Mouse (Mus musculus) spleen, adult 2 months (tissue): ENCODE measurements around the gene Arhgap8. TPM values are rescaled to one million over a fixed set of nuclear protein-coding genes. Genes with fewer than 3 reads are reported as not detected.
A peak's percentile ranks its signal among the peaks of the same experiment; 100 is the strongest.
"Not testable (repeated sequence)": the region's sequence is repeated elsewhere in the genome, so short reads cannot be mapped to it uniquely, and the experiment has no call there.

Experiments used
- DNase-seq, 2 experiments: peaks; one replicate each; pipeline versions ENCODE4 v3.0.0 to v3.0.0-alpha.2; 2012 to 2021; ENCODE audit warnings: low spot score in 2 of 2, low read depth in 1 of 2
- H3K27ac ChIP-seq: fragments of 200-500 bp; 2 replicates; pipeline ENCODE4 v1.5.1; 2012; ENCODE audit warnings: low read length, inconsistent platforms; ENCODE audit not compliant: insufficient read depth
- H3K27me3 ChIP-seq: fragments of 200-500 bp; 2 replicates; pipeline ENCODE4 v1.6.1; 2012; ENCODE audit warnings: mild to moderate bottlenecking, moderate library complexity, low read length, inconsistent platforms; ENCODE audit not compliant: control insufficient read depth, insufficient read depth
- H3K36me3 ChIP-seq: fragments of 200-500 bp; 2 replicates; pipeline ENCODE4 v1.6.1; 2012; ENCODE audit warnings: mild to moderate bottlenecking, low read length, inconsistent platforms; ENCODE audit not compliant: control insufficient read depth, insufficient read depth
- H3K4me1 ChIP-seq: fragments of 200-500 bp; 2 replicates; pipeline ENCODE4 v1.6.1; 2011; ENCODE audit warnings: inconsistent platforms; ENCODE audit not compliant: control insufficient read depth, insufficient read depth, insufficient read length
- H3K4me3 ChIP-seq: fragments of 200-500 bp; 2 replicates; pipeline ENCODE4 v1.5.1; 2011; ENCODE audit warnings: mild to moderate bottlenecking, inconsistent platforms; ENCODE audit not compliant: insufficient read depth, insufficient read length; ENCODE audit errors: extremely low read depth
- CTCF ChIP-seq: fragments of 200-500 bp; IDR thresholded peaks from 2 replicates; pipeline ENCODE4 v1.5.1; 2011; ENCODE audit warnings: mild to moderate bottlenecking, inconsistent platforms; ENCODE audit not compliant: insufficient read depth, insufficient read length, insufficient replicate concordance; ENCODE audit errors: extremely low read depth
- POLR2A ChIP-seq: fragments of 200-500 bp; IDR thresholded peaks from 2 replicates; pipeline ENCODE4 v1.6.1; 2011; ENCODE audit warnings: low read depth, low read length, inconsistent platforms
- WGBS: fragments of 180-500 bp; shearing (Covaris S2); methylation state at CpG from one replicate; pipeline ENCODE4 v1.1.7; 2018; 5-methylcytosine and 5-hydroxymethylcytosine counted together
- polyA plus RNA-seq: library from polyadenylated mRNA; depleted of rRNA; stranded (reverse); fragments of >200 nt; gene quantifications from 2 replicates; pipeline ENCODE4 v1.2.3, GENCODE M21; 2012

Arhgap8 gene
- polyA plus RNA-seq, 1 experiment, result 0.72 TPM

- Histone ChIP-seq H3K27me3 (no peaks in the 10 kb centered on the region), H3K27ac (peak overlapping the region; percentile 60), H3K4me1 (peaks cover 21% of the 10 kb centered on the region), H3K36me3 (peaks cover 18% of the 10 kb centered on the region), H3K4me3 (no peak overlapping the region)
- WGBS, result 87% methylated on average over 7 of the region's 7 CpGs
- DNase-seq, result no peak
- TF ChIP-seq POLR2A (no peak), CTCF (no peak)
These were observed 15.9 kb upstream of the Arhgap8 start for GRCm38 (mm10) chr15:84703992-84704391.

DNA sequence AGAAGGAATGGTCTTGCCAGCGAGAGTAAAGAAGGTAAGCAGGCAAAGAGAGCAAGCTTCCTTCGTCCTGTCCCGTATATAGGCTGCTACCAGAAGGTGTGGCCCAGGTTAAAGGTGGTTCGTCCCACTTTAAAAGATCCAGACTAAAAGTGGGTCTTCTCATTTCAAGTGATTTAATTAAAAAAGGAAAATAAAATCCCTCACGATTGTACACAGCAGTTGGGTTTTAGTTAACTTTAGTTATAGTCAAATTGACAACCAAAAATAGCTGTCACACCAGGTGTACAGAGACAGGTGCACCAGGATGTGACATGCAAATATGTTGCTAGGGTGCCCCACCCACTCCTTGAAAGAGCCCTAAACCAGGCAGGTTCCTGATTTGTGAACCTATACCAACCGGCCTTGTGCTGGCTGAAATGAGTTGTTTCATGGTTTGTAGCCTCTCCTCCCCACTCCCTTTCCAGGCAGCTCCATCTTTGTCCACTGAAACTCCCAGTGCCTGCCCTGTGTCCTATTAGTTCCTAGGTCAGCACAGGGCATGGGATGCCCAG lies 14.4 kb upstream of the Arhgap8 start:
- no peaks in the 10 kb centered on the region for H3K27me3 ChIP-seq
- no peak overlapping the region for H3K4me3 ChIP-seq
- no peak for TF ChIP-seq CTCF
- no peak for TF ChIP-seq POLR2A
- peak overlapping the region; percentile 93 for H3K27ac ChIP-seq
- peak; percentile 58 to 70 for DNase-seq
- H3K4me1 ChIP-seq, result peaks cover 21% of the 10 kb centered on the region
- peaks cover 14% of the 10 kb centered on the region for H3K36me3 ChIP-seq
- WGBS, result 54% methylated on average over 6 of the region's 6 CpGs

DNA sequence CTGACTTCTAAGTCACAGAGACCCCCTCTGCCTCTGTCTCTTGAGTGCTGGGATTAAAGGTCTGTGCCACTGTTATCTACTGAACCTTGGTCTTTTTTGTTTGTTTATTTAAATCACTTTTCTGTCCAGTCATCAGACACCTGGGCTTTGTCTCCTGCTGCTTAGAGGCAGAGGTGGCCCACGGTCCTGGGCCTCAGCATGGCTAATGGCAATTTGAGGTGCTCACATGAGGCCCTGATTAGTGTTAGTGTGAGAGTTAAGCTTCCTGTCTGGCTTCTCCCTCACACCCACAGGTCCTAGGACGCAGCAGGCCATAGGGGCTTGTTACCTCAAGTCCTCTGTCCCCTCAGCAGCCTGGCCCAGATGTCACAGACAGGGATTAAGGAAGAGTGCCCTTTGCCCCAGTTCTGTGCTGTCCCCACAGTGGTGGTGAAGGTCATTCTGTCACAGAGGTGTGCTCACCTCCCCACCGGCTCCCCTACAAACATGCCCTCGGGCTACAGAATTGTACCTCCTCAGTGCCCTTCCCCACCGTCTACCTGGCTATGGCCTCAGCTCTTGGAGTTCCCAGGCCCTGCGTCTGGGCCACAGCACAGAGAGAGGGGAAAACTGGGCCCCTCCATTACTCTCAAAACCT lies 12.8 kb upstream of the Arhgap8 start:
- DNase-seq, result no peak

GRCm38 (mm10) chr15:84712566-84713405 lies 7.1 kb upstream of the Arhgap8 start:
- no peak for DNase-seq
- TF ChIP-seq POLR2A, result no peak
- no peak for TF ChIP-seq CTCF
- Histone ChIP-seq H3K27me3 (peaks cover 1% of the 10 kb centered on the region; the same call in 1 of the 2 replicates), H3K4me3 (no peak overlapping the region), H3K36me3 (no peaks in the 10 kb centered on the region), H3K27ac (no peak overlapping the region), H3K4me1 (no peaks in the 10 kb centered on the region)
- WGBS, result 84% methylated on average over 14 of the region's 14 CpGs

More for the DNA sequence above, 12.8 kb upstream of the Arhgap8 start:
- peaks cover 10% of the 10 kb centered on the region for H3K36me3 ChIP-seq
- H3K27ac ChIP-seq, result no peak overlapping the region
- TF ChIP-seq POLR2A (no peak), CTCF (no peak)
- WGBS, result 87% methylated on average over 6 of the region's 6 CpGs
- peaks cover 21% of the 10 kb centered on the region for H3K4me1 ChIP-seq
- H3K4me3 ChIP-seq, result no peak overlapping the region
- no peaks in the 10 kb centered on the region for H3K27me3 ChIP-seq

GRCm38 (mm10) chr15:84714730-84715129 lies 5.1 kb upstream of the Arhgap8 start:
- no peak overlapping the region for H3K27ac ChIP-seq
- H3K36me3 ChIP-seq, result no peaks in the 10 kb centered on the region
- H3K27me3 ChIP-seq, result peaks cover 1% of the 10 kb centered on the region; the same call in 1 of the 2 replicates
- peak in 1 of 2 experiments; percentile 47 for DNase-seq
- 1% methylated on average over 17 of the region's 17 CpGs for WGBS
- TF ChIP-seq POLR2A (no peak), CTCF (no peak)
- H3K4me3 ChIP-seq, result peak overlapping the region; percentile 6
- peaks cover 3% of the 10 kb centered on the region; the same call in 1 of the 2 replicates for H3K4me1 ChIP-seq

GRCm38 (mm10) chr15:84715132-84715531 lies 4.7 kb upstream of the Arhgap8 start:
- peaks cover 7% of the 10 kb centered on the region for H3K4me1 ChIP-seq
- no peak overlapping the region for H3K4me3 ChIP-seq
- H3K27me3 ChIP-seq, result peaks cover 3% of the 10 kb centered on the region
- no peak overlapping the region; the same call in 1 of the 2 replicates for H3K27ac ChIP-seq
- H3K36me3 ChIP-seq, result no peaks in the 10 kb centered on the region
- no peak for DNase-seq
- 33% methylated on average over 11 of the region's 11 CpGs for WGBS
- TF ChIP-seq POLR2A (no peak), CTCF (no peak)

- H3K27me3 ChIP-seq, result not testable (repeated sequence)
These were observed 2.1 kb upstream of the Arhgap8 start for GRCm38 (mm10) chr15:84717570-84718270.

More at GRCm38 (mm10) chr15:84717570-84718270, 2.1 kb upstream of the Arhgap8 start:
- DNase-seq, H3K36me3 ChIP-seq, H3K27ac ChIP-seq, H3K4me3 ChIP-seq, H3K4me1 ChIP-seq: not testable (repeated sequence)
- 75% methylated on average over 6 of the region's 6 CpGs for WGBS
